ENCODE assay signal across 29 mouse cellular contexts in the genomic region with DNA sequence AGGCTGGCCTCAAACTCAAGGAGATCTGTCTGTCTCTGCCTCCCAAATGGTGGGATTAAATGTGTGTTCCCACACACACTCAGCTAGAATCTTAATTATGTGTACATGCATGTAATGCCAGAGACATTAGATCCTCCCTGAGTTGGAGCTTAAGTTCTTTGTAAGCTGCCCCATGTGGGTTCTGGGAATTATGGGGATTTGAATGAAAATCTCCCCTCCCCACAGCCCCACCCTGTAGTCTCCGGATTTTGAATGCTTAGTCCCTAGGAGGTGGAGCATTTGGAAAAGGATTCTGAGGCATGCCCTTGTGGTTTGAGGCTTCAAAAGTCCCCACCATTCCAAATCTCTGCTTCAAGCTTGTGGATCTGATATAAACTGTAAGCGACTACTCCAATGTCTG. TPM values are rescaled to one million over a fixed set of nuclear protein-coding genes. Genes with fewer than 3 reads are reported as not detected.
"Had no signal": no experiment of that assay in that cellular context is flagged by ENCODE, and none has a peak within 500 bp of the region (broad histone marks: within the 10 kb centered on the region; RNA-seq: fewer than 3 reads in every experiment).

No protein-coding gene starts in this region.

- H3K27me3 ChIP-seq: limb, embryonic 13.5 days; liver, embryonic 12.5 days; liver, embryonic 15.5 days; lung, embryonic 15.5 days; megakaryocyte, embryonic 14.5 days; midbrain, embryonic 13.5 days; neural tube, embryonic 13.5 days; stomach, embryonic 15.5 days had no signal

- H3K9me3 ChIP-seq: limb, embryonic 10.5 days; limb, embryonic 13.5 days; liver, embryonic 12.5 days; liver, embryonic 15.5 days; lung, embryonic 15.5 days; megakaryocyte, embryonic 14.5 days; midbrain, embryonic 10.5 days; midbrain, embryonic 13.5 days; neural tube, embryonic 13.5 days; stomach, embryonic 15.5 days had no signal

- H3K27ac ChIP-seq: layer of hippocampus, adult 2 months; limb, embryonic 10.5 days; limb, embryonic 13.5 days; liver, embryonic 12.5 days; liver, embryonic 15.5 days; lung, embryonic 15.5 days; midbrain, embryonic 10.5 days; midbrain, embryonic 13.5 days; neural tube, embryonic 13.5 days; stomach, embryonic 15.5 days had no signal

- H3K4me1 ChIP-seq: limb, embryonic 10.5 days; limb, embryonic 13.5 days; liver, embryonic 12.5 days; liver, embryonic 15.5 days; lung, embryonic 15.5 days; midbrain, embryonic 10.5 days; midbrain, embryonic 13.5 days; neural tube, embryonic 13.5 days; stomach, embryonic 15.5 days had no signal

- H3K4me3 ChIP-seq: layer of hippocampus, adult 2 months; limb, embryonic 10.5 days; limb, embryonic 13.5 days; liver, embryonic 12.5 days; liver, embryonic 15.5 days; lung, embryonic 15.5 days; megakaryocyte, embryonic 14.5 days; midbrain, embryonic 10.5 days; midbrain, embryonic 13.5 days; myocyte; neural tube, embryonic 13.5 days; stomach, embryonic 15.5 days had no signal

- DNase-seq: kidney, adult 8-10 months; kidney, postnatal 14 days; layer of hippocampus, adult 9-11 months; liver; lung, adult 18-20 months; lung, postnatal 10 days; lung, postnatal 36 days; right cerebral cortex, postnatal 14 days; spleen, adult 18-20 months; thymus, postnatal 36 days had no signal

- H3K9ac ChIP-seq: limb, embryonic 13.5 days; liver, embryonic 12.5 days; liver, embryonic 15.5 days; lung, embryonic 15.5 days; midbrain, embryonic 13.5 days; neural tube, embryonic 13.5 days; stomach, embryonic 15.5 days had no signal

RNA-seq across cellular contexts. Expression of a gene that starts 17.0 kb away (rescaled TPM):
- total RNA-seq: layer of hippocampus, adult 2 months; left cerebral cortex, adult 18-20 months; monocyte, adult 5-6 weeks; neutrophil, adult 5-6 weeks had no signal
- polyA plus RNA-seq: kidney, embryonic 16.5 days; large intestine, adult 2 months; limb, embryonic 10.5 days; liver, embryonic 12.5 days; liver, embryonic 15.5 days; midbrain, embryonic 13.5 days; midbrain, embryonic 16.5 days; urinary bladder, adult 2 months had no signal
